Mouse (Mus musculus): Measurements from ENCODE around the gene Cmip.

The Cmip gene

DNA sequence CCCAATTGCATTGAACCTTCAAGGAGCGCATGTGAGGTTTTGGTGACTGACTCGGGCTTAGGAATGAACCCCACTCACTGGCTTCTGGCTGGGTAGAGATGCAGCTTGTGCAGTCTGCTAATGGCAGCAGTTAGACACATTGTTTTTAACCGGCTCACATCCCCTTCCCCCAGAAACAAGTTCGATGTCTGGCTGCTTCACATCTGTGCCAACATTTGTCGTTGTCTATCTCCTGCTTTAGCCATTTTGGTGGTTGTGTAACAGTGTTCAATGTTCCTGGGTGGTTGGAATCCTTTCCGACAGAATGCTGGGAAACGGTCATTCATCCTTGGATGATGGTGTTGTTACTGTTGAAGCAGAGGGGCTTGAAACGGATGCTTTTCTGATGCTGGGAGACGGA, 72.3 kb downstream of the Cmip start:
- DNase-seq, result no peak

DNA sequence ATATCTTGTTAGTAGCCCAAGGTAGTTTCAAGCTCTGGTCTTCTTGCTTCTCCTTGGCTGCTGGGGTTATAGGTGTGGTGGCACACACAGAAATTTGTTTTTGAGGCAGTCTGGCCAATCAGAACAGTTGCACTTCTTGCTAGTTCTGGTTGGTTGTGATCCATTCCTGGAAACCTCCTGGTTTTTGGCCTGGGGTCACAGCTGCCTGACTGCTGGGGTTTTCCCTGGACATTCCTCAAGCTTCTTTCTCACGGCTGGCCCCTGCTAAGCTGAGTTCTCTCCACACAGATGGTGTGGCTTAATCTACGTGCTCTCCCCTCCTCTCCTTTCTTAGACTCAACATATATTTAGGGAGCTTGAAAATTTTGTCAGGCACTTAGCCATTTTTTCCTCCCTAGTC, 73.0 kb downstream of the Cmip start:
- no peak for DNase-seq

DNA sequence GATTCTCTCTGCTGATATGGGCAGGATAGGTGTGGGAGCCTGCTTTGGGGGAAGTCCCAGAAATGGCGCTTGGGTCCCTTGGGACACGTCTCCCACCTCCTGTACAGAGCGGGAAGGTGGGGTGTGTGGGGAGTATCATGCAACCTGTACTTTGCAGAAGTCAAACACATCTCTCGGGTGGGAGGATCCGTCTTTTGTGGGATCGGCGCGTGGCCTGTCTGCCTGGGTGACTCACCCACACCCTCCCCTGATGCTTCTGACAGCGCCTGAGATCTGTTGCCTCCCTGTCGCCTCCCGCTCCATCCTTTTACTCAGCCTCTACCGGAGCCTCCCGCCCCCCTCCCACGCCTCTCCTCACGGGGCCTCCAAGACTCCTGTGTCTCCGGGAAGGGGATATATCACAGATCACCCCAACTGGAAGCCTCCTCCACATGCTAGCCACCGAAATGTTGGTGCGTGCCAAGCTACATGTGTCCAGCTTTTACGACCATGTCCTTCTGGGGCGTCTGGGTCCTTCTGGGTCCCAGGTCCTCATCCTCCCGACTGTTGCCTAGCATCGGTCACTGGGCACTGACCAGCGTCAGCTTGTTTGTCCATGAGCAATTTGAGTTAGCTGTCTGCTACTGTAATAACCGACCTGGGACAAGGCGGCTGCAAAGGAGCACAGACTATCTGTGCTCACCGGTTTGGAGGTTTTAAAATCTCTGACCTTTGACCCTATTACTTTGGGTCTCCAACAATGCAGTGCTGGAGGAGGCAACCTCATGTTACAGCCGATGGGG, 75.6 kb downstream of the Cmip start:
- no peak for DNase-seq

DNA sequence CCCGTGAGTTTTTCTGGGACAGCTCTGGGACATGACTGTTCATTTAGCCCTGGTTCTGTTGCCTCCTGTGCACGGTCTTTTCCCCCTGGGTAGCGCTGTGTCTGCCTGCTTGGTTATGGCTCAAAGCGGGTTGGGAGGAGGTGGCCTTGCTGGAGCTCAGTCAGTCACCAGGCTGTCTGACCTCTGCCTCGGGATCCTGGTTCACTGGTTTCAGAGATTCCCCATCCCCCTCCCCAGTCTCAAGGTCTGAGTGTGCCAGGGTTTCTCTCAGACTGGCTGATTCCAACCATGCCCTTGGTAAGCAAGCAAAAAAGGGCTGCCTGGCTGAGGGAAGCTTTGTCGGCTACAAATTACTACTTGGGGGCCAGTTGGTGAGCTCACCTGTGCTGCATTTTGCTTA, 76.8 kb downstream of the Cmip start:
- DNase-seq, result no peak

DNA sequence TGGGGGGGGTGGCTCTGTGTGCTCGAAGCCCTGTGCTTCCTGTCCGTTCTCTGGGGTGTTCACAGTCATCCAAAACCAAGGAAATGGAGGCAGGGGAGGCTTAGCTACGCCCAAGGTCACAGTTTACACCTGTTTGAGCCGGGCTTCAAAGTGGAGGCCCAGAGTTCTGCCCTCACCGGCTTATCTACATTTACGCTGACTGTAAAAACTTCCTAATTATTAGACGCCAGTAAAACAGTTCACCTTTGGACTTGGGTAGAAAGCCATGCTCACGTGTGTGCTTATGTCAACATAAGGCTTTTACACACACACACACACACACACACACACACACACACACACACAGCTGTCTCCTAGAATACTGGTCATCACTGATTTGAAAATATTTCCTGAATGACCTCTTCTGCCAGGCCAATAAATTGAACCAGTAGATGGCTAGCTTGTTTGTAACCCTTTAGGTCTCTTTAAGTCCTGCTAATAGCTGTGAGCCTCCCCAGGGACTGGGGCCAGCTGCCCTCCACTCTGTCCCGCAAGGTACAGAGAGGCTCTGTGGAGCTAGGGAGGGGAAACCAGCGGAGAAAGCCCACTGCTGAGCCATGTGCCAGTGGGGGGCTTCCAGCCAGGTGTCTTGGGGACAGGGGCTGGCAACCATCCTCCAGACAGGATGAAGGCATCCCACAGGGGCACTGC, 77.3 kb downstream of the Cmip start:
- no peak for DNase-seq

DNA sequence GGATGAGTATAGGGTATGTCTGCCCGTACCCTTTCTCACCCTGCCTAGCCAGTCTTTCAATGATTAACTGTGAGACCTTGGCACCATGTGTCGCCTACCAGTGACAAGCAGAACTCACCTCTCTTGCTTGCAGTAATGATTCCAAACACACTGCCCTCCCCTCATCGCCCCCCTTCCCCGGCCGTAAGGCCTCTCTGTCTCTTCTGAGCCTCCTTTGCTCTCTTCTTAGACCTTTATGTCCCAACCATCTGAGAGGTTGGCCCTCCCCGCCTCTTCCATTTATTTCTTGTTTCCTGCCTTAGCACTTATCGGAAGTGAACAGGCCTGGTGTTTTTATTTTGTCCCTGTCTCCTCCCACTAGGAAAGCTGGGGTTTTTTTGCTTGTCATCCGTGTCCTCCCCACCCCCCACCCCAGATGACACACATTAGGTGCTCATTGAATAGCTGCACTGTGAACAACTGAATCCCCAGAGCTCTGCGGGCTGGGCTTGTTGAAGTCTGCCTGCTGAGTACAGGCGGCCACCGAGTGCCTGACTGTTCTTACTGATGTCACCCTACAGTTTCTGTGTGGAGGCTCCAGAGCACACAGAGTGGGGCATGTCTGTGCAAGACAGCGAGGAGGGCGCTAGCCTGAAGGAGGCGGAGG, 78.0 kb downstream of the Cmip start:
- no peak for DNase-seq

DNA sequence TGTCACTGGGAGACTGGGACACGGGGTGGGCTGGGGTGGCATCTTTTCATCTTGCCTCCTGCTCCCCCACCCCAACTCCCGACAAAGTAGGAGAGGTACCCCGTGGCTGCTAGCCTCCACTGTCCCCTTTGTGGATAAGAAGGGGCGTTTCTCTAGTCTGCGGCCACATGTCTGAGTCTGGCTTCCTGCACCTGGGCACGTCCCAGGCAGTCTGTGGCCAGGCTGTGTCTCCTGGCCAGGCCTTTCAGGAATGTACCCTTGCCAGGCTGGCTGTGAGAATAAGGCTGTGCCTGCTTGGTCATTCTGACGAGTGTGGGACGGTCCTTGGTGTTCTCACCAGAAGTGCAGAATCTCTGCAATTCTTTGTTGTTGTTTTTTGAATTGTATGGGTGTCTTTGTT, 78.6 kb downstream of the Cmip start:
- no peak for DNase-seq

DNA sequence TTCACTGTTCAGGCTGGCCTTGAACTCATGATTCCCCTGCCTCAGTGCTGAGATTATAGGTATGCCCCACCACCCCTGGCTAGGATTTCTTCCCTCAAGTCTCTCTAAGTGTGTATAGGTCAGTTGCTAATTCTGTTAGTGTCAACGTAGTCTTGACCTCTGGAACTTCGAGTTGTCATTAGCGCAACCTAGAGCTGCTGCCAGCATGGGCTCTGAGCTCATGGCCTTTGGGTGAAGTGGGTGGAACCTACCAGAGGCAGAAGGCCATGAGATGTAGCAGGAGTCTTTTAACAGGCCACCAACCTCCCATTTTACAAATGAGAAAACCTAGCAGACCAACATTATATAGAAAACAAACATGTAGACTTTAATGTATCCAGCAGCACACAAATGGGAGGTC, 80.3 kb downstream of the Cmip start:
- no peak for DNase-seq

DNA sequence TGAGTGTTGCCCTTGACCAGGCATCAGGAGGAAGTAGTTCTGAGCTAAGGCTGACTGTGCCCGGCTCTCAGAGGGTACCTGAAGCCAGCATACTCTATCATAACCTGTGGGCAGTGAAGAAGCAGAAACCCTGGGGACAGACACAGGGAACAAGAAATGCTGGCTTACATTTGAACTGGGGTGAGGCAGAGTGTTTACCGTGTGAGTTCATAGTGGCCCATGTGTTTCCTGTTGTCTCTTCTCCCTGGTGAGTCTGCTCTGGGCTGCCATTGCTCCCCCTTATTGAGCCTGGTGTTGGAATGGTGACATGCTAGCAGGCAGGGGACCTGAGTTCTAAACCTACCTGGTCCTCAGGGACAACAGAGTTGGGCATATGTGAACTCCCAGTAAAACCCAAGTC, 81.8 kb downstream of the Cmip start:
- no peak for DNase-seq

DNA sequence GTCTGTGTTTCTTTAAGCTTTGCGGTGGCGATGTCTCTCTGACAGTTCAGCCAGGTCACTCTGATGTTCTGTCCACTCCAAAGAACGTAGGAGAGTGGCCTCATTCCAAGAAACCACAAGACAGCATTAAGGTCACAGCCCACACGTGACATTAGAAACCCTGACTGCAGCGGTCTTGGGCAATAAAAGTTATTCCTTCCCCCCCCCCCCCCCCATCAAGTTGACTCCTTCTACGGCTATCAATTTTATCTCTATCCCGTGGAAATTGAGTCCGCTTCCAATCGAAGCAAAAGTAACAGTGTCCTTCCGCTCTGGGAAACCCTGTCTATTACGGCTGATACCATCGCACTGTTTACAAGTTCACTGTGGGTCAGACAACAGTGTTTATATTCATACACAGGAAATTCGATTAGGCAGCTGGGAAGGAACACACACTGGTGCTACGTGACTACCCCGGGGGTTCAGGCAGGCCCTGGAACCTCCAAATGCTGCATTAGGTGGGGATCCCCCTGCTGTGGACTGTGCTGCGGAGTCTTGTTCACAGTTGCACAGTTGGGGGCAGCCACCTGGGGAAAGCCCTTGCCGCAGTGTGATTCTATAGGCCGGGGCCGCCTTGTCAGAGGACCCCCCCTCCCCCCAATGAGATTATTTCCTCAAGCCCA, 82.6 kb downstream of the Cmip start:
- DNase-seq, result no peak

DNA sequence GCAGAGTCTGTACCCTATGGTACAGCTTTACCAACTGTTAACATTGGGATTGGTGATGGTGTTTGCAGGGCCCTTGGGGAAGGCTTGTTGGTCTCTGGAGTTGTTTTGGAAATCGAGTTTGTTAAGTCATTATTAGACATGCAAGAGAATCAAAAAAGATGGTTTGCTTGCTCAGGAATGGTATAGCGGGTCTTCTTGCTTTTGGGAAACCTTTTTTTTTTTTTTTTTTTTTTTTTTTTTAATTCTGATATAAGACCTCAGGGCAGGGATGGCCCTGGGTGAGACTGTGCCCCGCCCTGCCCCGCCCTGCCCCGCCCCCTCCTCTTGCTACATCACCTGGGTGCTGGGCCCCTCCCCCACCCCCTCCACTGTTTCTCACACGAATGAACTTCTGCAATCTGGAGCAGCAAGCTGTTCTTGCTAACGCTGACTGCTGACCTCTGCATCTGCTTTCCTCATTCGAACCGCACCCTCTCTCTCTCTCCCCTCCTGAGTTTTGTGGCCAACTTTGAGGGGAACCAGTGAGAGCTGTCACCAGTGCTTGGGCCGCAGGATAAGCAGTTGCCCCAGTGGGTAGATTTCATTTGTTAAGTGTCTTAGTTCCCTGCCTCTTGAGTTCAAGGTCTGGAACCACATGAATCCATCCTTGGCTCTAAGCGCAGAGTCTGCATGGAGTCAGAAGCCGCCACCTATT, 83.2 kb downstream of the Cmip start:
- no peak for DNase-seq

DNA sequence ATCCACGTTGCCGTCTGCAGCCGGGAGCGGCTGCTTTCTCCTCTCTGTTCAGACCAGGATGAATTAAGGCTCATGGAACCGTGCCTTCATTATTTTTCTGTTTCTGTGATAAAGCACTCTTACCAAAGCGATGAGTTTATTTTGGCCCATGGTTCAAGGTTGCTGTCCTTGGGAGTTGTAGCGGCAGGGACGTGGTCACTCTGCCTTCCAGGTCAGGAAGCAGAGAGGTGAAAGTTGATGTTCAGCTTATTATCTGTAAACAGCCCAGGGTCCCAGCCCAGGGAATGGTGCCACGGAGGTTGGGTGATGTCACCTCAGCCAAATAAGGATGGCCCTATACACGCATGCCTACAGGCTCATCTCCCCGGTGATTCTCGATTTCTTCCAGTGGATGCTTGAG, 83.9 kb downstream of the Cmip start:
- DNase-seq, result no peak

DNA sequence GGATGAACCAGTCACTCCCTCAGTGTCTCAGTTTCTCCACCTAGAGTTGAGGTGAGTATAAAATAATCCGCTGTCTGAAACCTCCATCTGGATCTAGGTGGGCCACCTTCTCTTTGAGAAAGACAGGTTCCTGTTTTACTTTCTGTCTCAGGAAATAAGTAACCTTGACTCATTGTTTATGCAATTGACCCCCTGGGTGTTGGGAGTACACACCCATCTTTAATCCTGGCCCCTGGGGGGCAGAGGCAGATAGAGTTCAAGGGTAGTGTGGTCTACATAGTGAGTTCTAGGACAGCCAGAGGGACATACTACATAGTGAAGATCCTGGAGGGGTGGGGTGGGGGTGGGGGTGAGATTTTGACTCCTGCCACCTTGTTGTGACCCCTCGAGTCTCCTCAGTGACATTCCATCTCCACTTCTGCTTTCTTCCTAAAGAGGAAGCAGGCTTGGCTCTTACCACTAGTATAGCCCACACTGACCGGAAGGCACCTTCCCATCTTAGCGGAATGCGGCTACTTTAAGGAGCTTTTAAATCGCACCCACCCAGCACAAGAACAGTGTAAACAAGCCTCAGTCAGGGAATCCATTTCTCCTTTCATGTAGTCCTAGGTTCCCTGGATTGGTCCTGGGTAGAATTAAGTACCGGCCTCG, 86.0 kb downstream of the Cmip start:
- DNase-seq, result no peak

DNA sequence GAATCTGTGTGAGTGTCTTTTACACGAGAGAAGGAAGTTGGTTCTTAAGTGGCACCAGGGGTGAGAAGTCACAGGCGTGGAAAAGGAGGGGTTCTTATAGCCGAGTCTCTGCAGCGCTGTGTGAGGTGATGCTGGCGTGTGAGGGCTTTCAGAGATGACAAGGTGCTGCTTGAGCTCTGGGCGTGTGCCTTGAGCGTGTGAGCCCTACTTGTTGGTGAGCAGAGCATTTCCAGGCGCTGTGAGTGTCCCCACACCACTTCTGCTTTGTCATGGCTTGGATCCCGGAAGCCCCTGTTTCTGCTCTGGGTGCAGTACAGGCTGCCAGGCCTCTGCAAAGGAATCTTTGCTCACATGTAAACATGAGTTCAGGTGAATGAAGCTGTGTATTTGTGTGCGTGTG, 86.6 kb downstream of the Cmip start:
- no peak for DNase-seq

DNA sequence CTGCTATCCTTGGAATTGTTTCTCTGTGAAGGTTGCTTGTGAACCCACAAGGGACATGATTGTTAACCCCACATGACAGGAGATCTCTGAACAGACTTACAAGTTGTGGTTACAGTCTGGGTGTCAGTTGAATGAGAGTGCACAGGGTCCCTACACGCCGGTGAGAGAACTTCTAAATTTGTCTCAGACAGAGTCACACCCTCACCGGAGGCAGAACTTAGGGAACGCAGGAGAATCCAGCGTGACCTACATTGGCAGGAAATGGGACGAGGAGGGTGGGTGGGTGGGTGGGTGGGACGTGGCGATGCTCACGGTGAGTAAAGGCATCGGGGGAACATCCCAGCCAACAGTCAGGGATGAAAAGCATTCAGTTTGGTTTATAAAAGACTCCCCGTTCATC, 88.0 kb downstream of the Cmip start:
- DNase-seq, result no peak

DNA sequence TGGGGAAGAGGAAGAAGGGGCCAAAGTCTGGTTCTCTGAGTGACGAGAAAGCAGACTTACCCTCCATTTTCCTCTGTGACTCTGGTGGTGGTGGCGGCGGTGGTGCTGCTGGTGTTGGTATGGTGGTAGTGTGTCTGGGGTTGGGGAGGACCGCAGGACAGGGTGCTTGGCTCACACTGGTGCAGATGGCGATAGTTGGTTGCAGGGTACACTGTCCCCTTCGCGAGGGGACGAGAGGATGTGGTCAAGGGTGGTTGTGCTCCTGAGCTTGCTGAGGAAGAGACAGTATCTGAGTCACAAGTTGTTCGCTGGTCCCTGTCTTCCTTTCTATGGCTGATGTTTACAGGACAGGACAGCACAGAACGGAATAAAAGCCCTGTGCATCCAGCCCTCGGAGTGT, 88.5 kb downstream of the Cmip start:
- DNase-seq, result no peak

DNA sequence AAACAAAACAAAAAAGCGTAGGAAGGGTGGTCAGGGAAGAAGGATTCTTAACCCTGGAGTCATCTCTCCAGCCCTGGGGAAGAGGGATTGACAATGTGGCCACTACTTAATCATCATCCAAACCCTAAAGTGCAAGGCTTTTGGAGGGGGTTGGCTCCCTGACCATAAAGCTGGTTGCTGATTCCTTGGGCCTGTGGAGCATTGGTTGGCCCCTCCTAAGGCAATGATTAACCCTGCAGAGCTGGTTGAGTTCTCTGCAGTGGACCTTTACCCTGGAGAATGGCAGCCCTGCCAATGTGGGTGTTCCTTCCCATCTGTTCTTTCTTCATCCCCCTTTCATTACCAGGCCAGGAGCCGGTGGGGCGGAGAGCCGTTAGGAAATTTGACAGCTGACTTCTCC, 90.7 kb downstream of the Cmip start:
- DNase-seq, result no peak

DNA sequence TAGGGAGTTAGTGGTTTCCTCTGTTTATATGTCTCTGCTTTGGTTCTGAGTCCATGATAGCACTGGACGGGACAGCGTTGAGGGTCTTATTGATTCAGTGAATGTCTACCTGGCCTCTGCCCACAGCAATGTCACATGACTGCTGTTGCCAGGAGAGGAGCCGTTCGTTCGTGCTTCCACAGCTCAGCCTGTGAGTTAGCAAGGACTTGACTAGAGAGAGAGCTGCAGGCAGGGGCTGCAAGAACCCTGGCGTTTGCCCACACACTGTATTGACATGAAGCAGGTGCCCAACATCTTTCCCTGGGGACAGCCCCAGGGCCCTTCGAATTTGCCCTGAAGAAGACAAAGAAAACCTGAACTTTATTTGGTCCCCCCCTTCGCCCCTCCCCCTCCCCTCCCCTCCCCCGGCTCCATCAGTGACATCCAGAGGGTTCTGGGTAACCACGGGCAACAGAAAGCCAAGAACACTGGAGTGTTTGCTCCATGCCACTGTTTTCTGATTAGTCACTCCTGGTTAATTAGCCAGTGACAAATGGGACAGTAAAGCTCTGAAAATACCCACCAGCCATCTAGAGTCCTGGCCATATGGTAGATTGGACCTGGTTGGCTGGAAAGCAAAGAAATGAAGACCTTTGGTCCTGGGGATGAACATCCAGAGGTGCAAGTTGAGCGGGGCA, 92.0 kb downstream of the Cmip start:
- no peak for DNase-seq

DNA sequence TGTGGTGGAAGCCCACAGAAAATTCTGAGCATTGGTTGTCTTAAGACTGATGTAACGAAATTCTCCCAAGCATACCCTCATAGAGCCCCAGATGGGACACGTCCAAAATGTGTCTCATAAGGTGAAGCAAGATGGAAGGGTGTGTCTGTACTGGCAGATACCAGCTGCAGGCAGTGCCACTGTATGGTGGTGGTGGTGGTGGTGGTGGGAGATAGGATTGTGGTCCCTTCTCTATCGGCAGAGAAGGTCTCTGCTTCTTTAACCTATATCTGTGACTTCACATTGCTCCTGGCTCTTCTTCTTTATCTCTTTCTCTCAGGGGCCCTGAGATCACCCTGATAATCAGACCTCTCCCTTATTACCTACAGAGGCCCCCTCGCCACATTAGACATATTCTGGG, 92.7 kb downstream of the Cmip start:
- no peak for DNase-seq

DNA sequence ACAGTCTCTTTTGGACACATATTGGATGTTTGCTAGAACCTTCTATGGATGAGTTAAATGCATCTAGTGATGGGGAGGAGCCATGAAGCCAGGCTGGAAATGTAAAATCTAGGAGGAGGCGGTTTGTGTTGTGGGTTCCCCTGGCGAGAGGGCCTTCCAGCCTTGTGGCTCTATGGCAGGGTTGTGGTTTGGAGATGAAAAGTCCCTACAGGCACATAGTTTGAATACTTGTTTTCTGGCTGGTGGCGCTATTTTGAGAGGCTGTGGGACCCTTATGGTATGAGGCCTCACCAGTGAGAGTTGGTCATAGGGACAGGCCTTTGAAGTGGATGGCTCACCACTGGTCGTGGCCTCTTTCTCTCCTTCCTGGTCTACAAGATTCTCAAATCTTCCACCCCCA, 95.2 kb downstream of the Cmip start:
- DNase-seq, result no peak

DNA sequence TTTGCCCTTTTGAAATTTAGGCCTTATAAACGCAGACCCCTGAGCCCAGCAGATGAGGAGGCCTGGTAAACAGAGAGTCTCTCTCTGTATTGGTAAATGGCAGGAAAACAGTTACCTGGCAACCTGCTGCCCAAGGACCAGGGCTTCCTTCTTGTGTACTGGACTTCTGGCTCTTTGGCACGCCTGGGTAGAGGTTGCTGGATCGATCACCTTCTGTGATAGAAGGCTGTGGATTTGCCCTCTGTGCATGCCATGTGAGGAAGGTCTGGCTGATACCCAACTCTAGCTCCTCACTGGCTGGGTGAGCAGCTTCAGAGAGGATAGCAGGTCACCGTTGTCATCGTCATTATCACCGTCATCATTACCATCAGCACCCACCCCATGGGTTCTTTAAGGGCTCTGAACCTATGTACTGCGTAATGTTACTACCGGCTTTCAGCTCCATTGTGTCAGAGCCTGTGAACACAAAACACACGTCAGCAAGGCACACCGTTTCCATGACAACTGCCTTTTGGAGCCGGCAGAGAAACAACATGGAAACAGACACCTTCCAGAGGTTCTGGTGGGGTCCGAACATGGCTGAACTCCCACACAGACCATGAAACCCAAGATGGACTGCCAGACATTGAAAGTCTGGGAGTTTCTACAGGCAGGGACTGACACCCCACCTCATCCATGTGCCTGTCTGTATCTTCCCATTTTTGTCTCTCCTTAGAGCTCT, 98.4 kb downstream of the Cmip start:
- no peak for DNase-seq
